Mouse (Mus musculus) C2C12 (cell line): ENCODE results near the gene Slc26a9.

Experiments
- CTCF ChIP-seq: IDR thresholded peaks from one replicate; pipeline ENCODE4 v1.5.1; 2011; ENCODE audit not compliant: control insufficient read depth, insufficient read depth, insufficient read length
- MAX ChIP-seq: IDR thresholded peaks from one replicate; pipeline ENCODE4 v1.6.1; 2011; ENCODE audit warnings: mild to moderate bottlenecking, control low read depth

- TF ChIP-seq MAX: no peak
- no peak for TF ChIP-seq CTCF
Observed at GRCm38 (mm10) chr1:131800001-131800400, 56.2 kb downstream of the Slc26a9 start.
